Mouse (Mus musculus) cerebellum, adult (tissue): ENCODE measurements around the gene Hepacam.

Experiments used
- ATAC-seq: cut with Nextera tagmentation; 2 replicates; pipeline ENCODE4 v1.9.2; 2017; ENCODE audit warnings: mild to moderate bottlenecking, moderate library complexity, mixed read lengths; ENCODE audit not compliant: insufficient number of reproducible peaks, low FRiP score, low TSS enrichment

The Hepacam gene

GRCm38 (mm10) chr9:37367301-37368080, at the start of gene Hepacam:
TSS of gene Hepacam (plus strand) at chr9:37367351.
- peak; percentile 10; the same call in 1 of the 2 replicates for ATAC-seq

GRCm38 (mm10) chr9:37329456-37329855, 37.7 kb upstream of the Hepacam start:
- ATAC-seq, result no peak

GRCm38 (mm10) chr9:37345406-37345805, 21.7 kb upstream of the Hepacam start:
- ATAC-seq, result no peak

GRCm38 (mm10) chr9:37347184-37347987, 19.8 kb upstream of the Hepacam start:
- ATAC-seq, result no peak

GRCm38 (mm10) chr9:37347988-37348642, 19.0 kb upstream of the Hepacam start, which contains the start of gene Ccdc15:
TSS of gene Ccdc15 (minus strand) at chr9:37348432.
- ATAC-seq, result peak; percentile 99

GRCm38 (mm10) chr9:37349050-37349449, 18.1 kb upstream of the Hepacam start:
- ATAC-seq, result no peak

GRCm38 (mm10) chr9:37351266-37351665, 15.9 kb upstream of the Hepacam start:
- ATAC-seq, result no peak

- no peak for ATAC-seq
Measured at GRCm38 (mm10) chr9:37354485-37354884, 12.7 kb upstream of the Hepacam start.

GRCm38 (mm10) chr9:37358713-37359330, 8.3 kb upstream of the Hepacam start:
- peak; percentile 49; the same call in 1 of the 2 replicates for ATAC-seq

GRCm38 (mm10) chr9:37359331-37360220, 7.6 kb upstream of the Hepacam start:
- ATAC-seq, result no peak

GRCm38 (mm10) chr9:37362084-37362483, 5.1 kb upstream of the Hepacam start:
- ATAC-seq, result no peak

- no peak for ATAC-seq
Measured at GRCm38 (mm10) chr9:37362881-37363280, 4.3 kb upstream of the Hepacam start.

GRCm38 (mm10) chr9:37363551-37363950, 3.6 kb upstream of the Hepacam start:
- ATAC-seq, result no peak

- ATAC-seq, result no peak
Measured at GRCm38 (mm10) chr9:37364392-37364791, 2.8 kb upstream of the Hepacam start.

- ATAC-seq, result no peak
Measured at GRCm38 (mm10) chr9:37365706-37366105, 1.4 kb upstream of the Hepacam start.

- no peak for ATAC-seq
Measured at GRCm38 (mm10) chr9:37368081-37368830, 1.1 kb downstream of the Hepacam start.

GRCm38 (mm10) chr9:37368860-37369259, 1.7 kb downstream of the Hepacam start:
- no peak for ATAC-seq

- no peak for ATAC-seq
Measured at GRCm38 (mm10) chr9:37371232-37371801, 4.2 kb downstream of the Hepacam start.
